Comparison of ENCODE assay signal across 8 mouse cellular contexts in the genomic region with DNA sequence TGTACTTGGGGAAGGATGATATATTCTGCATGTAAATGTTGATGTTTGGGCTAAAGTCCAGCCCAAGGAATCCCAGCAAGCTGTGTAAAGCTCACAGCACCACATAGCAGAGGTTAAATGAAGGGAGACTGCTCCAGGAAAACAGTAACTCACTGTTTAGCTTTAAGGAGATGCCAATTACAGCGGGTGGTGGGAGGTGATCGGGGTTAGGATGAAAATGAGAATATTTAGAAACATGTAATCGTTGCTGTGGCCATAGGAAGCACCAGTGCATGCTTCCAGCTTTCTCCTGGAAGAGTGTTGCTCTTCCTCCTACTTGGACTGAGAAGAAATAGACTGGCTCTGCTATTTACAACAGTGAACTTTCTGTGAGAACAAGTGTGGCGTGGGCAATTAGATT.
A peak's percentile ranks its signal among the peaks of the same experiment; 100 is the strongest.
DNase-seq lines count a peak whose midpoint lies in the region; ATAC-seq and TF ChIP-seq lines count a peak whose summit lies in the region.

No protein-coding gene starts in this region.

- H3K4me3 ChIP-seq in intestine, embryonic 14.5 days (ENCODE audit: low read depth, low read length) = no peak overlapping the region
- no peak overlapping the region for H3K4me3 ChIP-seq in intestine, postnatal 0 days (ENCODE audit: low read depth, low read length)
- no peak overlapping the region for H3K4me3 ChIP-seq in embryonic facial prominence, embryonic 11.5 days (ENCODE audit: low read depth, low read length)
- H3K4me3 ChIP-seq in kidney, embryonic 16.5 days (ENCODE audit: low read length) = no peak overlapping the region
- no peak overlapping the region for H3K4me3 ChIP-seq in myocyte

- no peak for ATAC-seq in intestine, embryonic 14.5 days (replicated peaks; ENCODE audit: low FRiP score, low TSS enrichment, low read depth)
- ATAC-seq in intestine, postnatal 0 days = no peak
- ATAC-seq in embryonic facial prominence, embryonic 11.5 days (replicated peaks; ENCODE audit: insufficient number of reproducible peaks, low FRiP score, low TSS enrichment, low read depth) = no peak
- peak; percentile 83 for ATAC-seq in kidney, embryonic 16.5 days (ENCODE audit: low FRiP score, low TSS enrichment)
- ATAC-seq in monocyte, adult 5-6 weeks (replicated peaks; ENCODE audit: insufficient number of reproducible peaks, low FRiP score, low TSS enrichment, poor library complexity, severe bottlenecking) = no peak

- H3K9me3 ChIP-seq in intestine, embryonic 14.5 days (ENCODE audit: control insufficient read depth, low read length) = no peaks in the 10 kb centered on the region
- no peaks in the 10 kb centered on the region for H3K9me3 ChIP-seq in intestine, postnatal 0 days (ENCODE audit: control insufficient read depth)
- H3K9me3 ChIP-seq in embryonic facial prominence, embryonic 11.5 days (replicated peaks; ENCODE audit: control insufficient read depth, low read length) = no peaks in the 10 kb centered on the region
- no peaks in the 10 kb centered on the region for H3K9me3 ChIP-seq in kidney, embryonic 16.5 days (ENCODE audit: low read length)

- H3K79me2 ChIP-seq in myocyte (ENCODE audit: control insufficient read depth, insufficient read depth) = peaks cover 86% of the 10 kb centered on the region

- H3K27ac ChIP-seq in intestine, embryonic 14.5 days (ENCODE audit: low read depth) = peak overlapping the region; percentile 67; the same call in 1 of the 2 replicates
- no peak overlapping the region for H3K27ac ChIP-seq in intestine, postnatal 0 days (ENCODE audit: low read depth, low read length)
- H3K27ac ChIP-seq in embryonic facial prominence, embryonic 11.5 days (replicated peaks; ENCODE audit: low read depth, low read length) = no peak overlapping the region; the same call in 1 of the 2 replicates
- H3K27ac ChIP-seq in kidney, embryonic 16.5 days (ENCODE audit: low read length) = peak overlapping the region; percentile 94

- H3K27me3 ChIP-seq in intestine, embryonic 14.5 days (replicated peaks; ENCODE audit: control insufficient read depth, insufficient read depth, low read length) = no peaks in the 10 kb centered on the region
- no peaks in the 10 kb centered on the region for H3K27me3 ChIP-seq in intestine, postnatal 0 days (replicated peaks; ENCODE audit: control insufficient read depth, insufficient read depth, low read length)
- H3K27me3 ChIP-seq in embryonic facial prominence, embryonic 11.5 days (ENCODE audit: control insufficient read depth, insufficient read depth, low read length) = no peaks in the 10 kb centered on the region
- H3K27me3 ChIP-seq in kidney, embryonic 16.5 days (ENCODE audit: insufficient read depth, low read length) = no peaks in the 10 kb centered on the region
- no peaks in the 10 kb centered on the region for H3K27me3 ChIP-seq in myocyte (ENCODE audit: control insufficient read depth, insufficient read depth, insufficient read length)

- no peak for TF ChIP-seq CTCF in intestine, postnatal 0 days (IDR thresholded peaks at IDR 0.05; ENCODE audit: low read depth)

- H3K9ac ChIP-seq in intestine, embryonic 14.5 days (ENCODE audit: low read length) = no peak overlapping the region
- no peak overlapping the region for H3K9ac ChIP-seq in intestine, postnatal 0 days (ENCODE audit: low read depth, low read length)
- H3K9ac ChIP-seq in embryonic facial prominence, embryonic 11.5 days (replicated peaks; ENCODE audit: low read length) = 0 out of 2 replicates have a peak overlapping the region, but pooled peaks have one; percentile 2
- peak overlapping the region; percentile 29; the same call in 1 of the 2 replicates for H3K9ac ChIP-seq in kidney, embryonic 16.5 days (replicated peaks; ENCODE audit: low read length)

- WGBS in intestine, embryonic 14.5 days = 26% methylated on average over 4 of the region's 4 CpGs
- WGBS in intestine, postnatal 0 days = 28% methylated on average over 4 of the region's 4 CpGs
- WGBS in embryonic facial prominence, embryonic 11.5 days = 12% methylated on average over 4 of the region's 4 CpGs
- WGBS in kidney, embryonic 16.5 days = 14% methylated on average over 4 of the region's 4 CpGs

- no peak overlapping the region for H3ac ChIP-seq in myocyte (ENCODE audit: control insufficient read depth, insufficient read length)

- H3K4me2 ChIP-seq in intestine, embryonic 14.5 days (ENCODE audit: low read length) = no peak overlapping the region
- no peak overlapping the region for H3K4me2 ChIP-seq in intestine, postnatal 0 days (replicated peaks; ENCODE audit: low read depth)
- no peak overlapping the region; the same call in 1 of the 2 replicates for H3K4me2 ChIP-seq in embryonic facial prominence, embryonic 11.5 days (ENCODE audit: low read depth, low read length)
- peak overlapping the region; percentile 44 for H3K4me2 ChIP-seq in kidney, embryonic 16.5 days (replicated peaks; ENCODE audit: low read depth, low read length)
- H3K4me2 ChIP-seq in myocyte (ENCODE audit: low read depth) = peak overlapping the region; percentile 90

- no peak for TF ChIP-seq POLR2A in myocyte (IDR thresholded peaks at IDR 0.05; ENCODE audit: insufficient read length, low read depth)

- peaks cover 8% of the 10 kb centered on the region for H3K4me1 ChIP-seq in intestine, embryonic 14.5 days (replicated peaks; ENCODE audit: control insufficient read depth, insufficient read depth, low read length)
- peaks cover 14% of the 10 kb centered on the region for H3K4me1 ChIP-seq in intestine, postnatal 0 days (replicated peaks; ENCODE audit: control insufficient read depth, insufficient read depth, low read length)
- H3K4me1 ChIP-seq in embryonic facial prominence, embryonic 11.5 days (ENCODE audit: control insufficient read depth, insufficient read depth, low read length) = peaks cover 2% of the 10 kb centered on the region; the same call in 1 of the 2 replicates
- peaks cover 66% of the 10 kb centered on the region for H3K4me1 ChIP-seq in kidney, embryonic 16.5 days (ENCODE audit: insufficient read depth, low read length)

- no peak for DNase-seq in intestine, embryonic 14.5 days (ENCODE audit: low spot score)
- DNase-seq in embryonic facial prominence, embryonic 11.5 days (ENCODE audit: low spot score) = no peak
- DNase-seq in spleen, adult 18-20 months = no peak
- DNase-seq in testis, postnatal 14 days (ENCODE audit: low spot score) = no peak

- no peaks in the 10 kb centered on the region for H3K36me3 ChIP-seq in intestine, embryonic 14.5 days (ENCODE audit: control insufficient read depth, insufficient read depth, low read length)
- no peaks in the 10 kb centered on the region for H3K36me3 ChIP-seq in intestine, postnatal 0 days (ENCODE audit: control insufficient read depth, insufficient read depth)
- no peaks in the 10 kb centered on the region for H3K36me3 ChIP-seq in embryonic facial prominence, embryonic 11.5 days (replicated peaks; ENCODE audit: control insufficient read depth, insufficient read depth, low read depth, low read length)
- H3K36me3 ChIP-seq in kidney, embryonic 16.5 days (ENCODE audit: insufficient read depth, low read length) = no peaks in the 10 kb centered on the region
- H3K36me3 ChIP-seq in myocyte (ENCODE audit: control insufficient read depth, insufficient read depth) = no peaks in the 10 kb centered on the region

TF ChIP-seq in myocyte, 11 proteins besides CTCF, POLR2A, EP300 and RAD21:
- TF ChIP-seq SRF (IDR thresholded peaks at IDR 0.05; ENCODE audit: control insufficient read depth, insufficient read length, low read depth) = no peak
- TF ChIP-seq CEBPB (IDR thresholded peaks at IDR 0.05; ENCODE audit: insufficient read depth, poor library complexity, severe bottlenecking) = no peak
- TF ChIP-seq USF1 (IDR thresholded peaks at IDR 0.05; ENCODE audit: low read depth) = no peak
- no peak for TF ChIP-seq MYOG (IDR thresholded peaks at IDR 0.05; ENCODE audit: control insufficient read depth in 1 of 3, insufficient read depth in 1 of 3, insufficient read length in 2 of 3, low read depth in 2 of 3)
- TF ChIP-seq E2F4 (IDR thresholded peaks at IDR 0.05; ENCODE audit: insufficient read depth) = no peak
- no peak for TF ChIP-seq MYOD1 (IDR thresholded peaks at IDR 0.05; ENCODE audit: control insufficient read depth in 1 of 3, insufficient read length in 2 of 3, low read depth in 2 of 3)
- TF ChIP-seq REST (IDR thresholded peaks at IDR 0.05; ENCODE audit: insufficient read depth, insufficient read length) = no peak
- TF ChIP-seq POLR2AphosphoS2 (IDR thresholded peaks at IDR 0.05; ENCODE audit: insufficient read length, low read depth) = no peak
- TF ChIP-seq TCF12 (IDR thresholded peaks at IDR 0.05; ENCODE audit: insufficient read depth, poor library complexity, severe bottlenecking) = no peak
- TF ChIP-seq MAX (IDR thresholded peaks at IDR 0.05; ENCODE audit: low read depth) = no peak
- no peak for TF ChIP-seq TCF3 (IDR thresholded peaks at IDR 0.05; ENCODE audit: insufficient read length, low read depth)

Comparison
In these comparisons a context has a peak if more than half of its experiments do, and no peak if none do; other contexts are left out.
1. H3K27ac ChIP-seq: peak in intestine, embryonic 14.5 days (single experiment) and kidney, embryonic 16.5 days (single experiment); none in intestine, postnatal 0 days (single experiment) and embryonic facial prominence, embryonic 11.5 days (single experiment).
2. H3K4me2 ChIP-seq: peak in kidney, embryonic 16.5 days (single experiment) and myocyte (single experiment); none in intestine, embryonic 14.5 days (single experiment), intestine, postnatal 0 days (single experiment) and embryonic facial prominence, embryonic 11.5 days (single experiment).
3. H3K9ac ChIP-seq: peak in embryonic facial prominence, embryonic 11.5 days (single experiment) and kidney, embryonic 16.5 days (single experiment); none in intestine, embryonic 14.5 days (single experiment) and intestine, postnatal 0 days (single experiment).